Mouse (Mus musculus) ES-Bruce4 (cell line): ENCODE data around the gene Tagln2. TPM values are rescaled to one million over a fixed set of nuclear protein-coding genes. Genes with fewer than 3 reads are reported as not detected.
A peak's percentile ranks its signal among the peaks of the same experiment; 100 is the strongest.

Source experiments
- H3K27ac ChIP-seq: 2 replicates; pipeline ENCODE4 v1.5.1; 2012; ENCODE audit warnings: low read length, inconsistent platforms; ENCODE audit not compliant: insufficient read depth
- H3K27me3 ChIP-seq: 2 replicates; pipeline ENCODE4 v1.6.1; 2012; ENCODE audit warnings: mild to moderate bottlenecking, low read length, inconsistent platforms; ENCODE audit not compliant: control insufficient read depth, poor library complexity, insufficient read depth, severe bottlenecking
- H3K36me3 ChIP-seq: 2 replicates; pipeline ENCODE4 v1.6.1; 2012; ENCODE audit warnings: inconsistent platforms, mild to moderate bottlenecking, low read length, moderate library complexity; ENCODE audit not compliant: control insufficient read depth, poor library complexity, insufficient read depth, severe bottlenecking
- H3K4me1 ChIP-seq: one replicate; pipeline ENCODE4 v1.8.1; 2011; ENCODE audit warnings: low read length; ENCODE audit not compliant: control insufficient read depth, insufficient read depth
- H3K4me3 ChIP-seq: 2 replicates; pipeline ENCODE4 v1.5.1; 2011; ENCODE audit warnings: low read depth, mild to moderate bottlenecking, low read length
- H3K9ac ChIP-seq: 2 replicates; pipeline ENCODE4 v1.6.1; 2012; ENCODE audit warnings: low read depth, mild to moderate bottlenecking, inconsistent platforms; ENCODE audit not compliant: poor library complexity, severe bottlenecking
- H3K9me3 ChIP-seq: replicated peaks from 2 replicates; pipeline ENCODE4 v1.6.1; 2012; ENCODE audit warnings: mild to moderate bottlenecking, low read length, inconsistent platforms; ENCODE audit not compliant: control insufficient read depth, poor library complexity, insufficient read depth, severe bottlenecking
- CTCF ChIP-seq: IDR thresholded peaks from one replicate; pipeline ENCODE4 v1.8.1; 2011; ENCODE audit warnings: low read depth, low read length
- EP300 ChIP-seq: IDR thresholded peaks from 2 replicates; pipeline ENCODE4 v1.6.1; 2011; ENCODE audit warnings: low read depth, low read length; ENCODE audit not compliant: insufficient read depth
- POLR2A ChIP-seq: IDR thresholded peaks from one replicate; pipeline ENCODE4 v1.8.1; 2011; ENCODE audit warnings: low read length; ENCODE audit not compliant: insufficient read depth
- polyA plus RNA-seq: library from polyadenylated mRNA; stranded (reverse); fragments of >200 nt; gene quantifications from 2 replicates; pipeline ENCODE4 v1.2.4, GENCODE M21; 2011; ENCODE audit warnings: low read depth; ENCODE audit not compliant: missing spikeins, insufficient read depth, insufficient read length

Gene Tagln2
- polyA plus RNA-seq: 269 and 312 TPM in 2 replicates

- H3K9ac ChIP-seq: peak within 1 kb of the TSS; percentile 77
- H3K4me3 ChIP-seq: peak within 1 kb of the TSS; percentile 88
- peaks cover 7% of the 10 kb centered on the region for H3K4me1 ChIP-seq
- peak within 1 kb of the TSS; percentile 83 for H3K27ac ChIP-seq
- no peaks in the 10 kb centered on the region for H3K27me3 ChIP-seq
- H3K9me3 ChIP-seq: no peaks in the 10 kb centered on the region
- peak; percentile 19 for TF ChIP-seq CTCF
- 0 out of 2 replicates have a peak, but pooled peaks have one; percentile 27 for TF ChIP-seq EP300
- TF ChIP-seq POLR2A: peak; percentile 93
- H3K36me3 ChIP-seq: no peaks in the 10 kb centered on the region
Observed at GRCm38 (mm10) chr1:172499765-172500441, at the start of gene Tagln2. Tagln2 (plus strand) TSS chr1:172500047.

GRCm38 (mm10) chr1:172450226-172450625, 49.6 kb upstream of the Tagln2 start:
- Histone ChIP-seq H3K9ac (no peak overlapping the region), H3K9me3 (no peaks in the 10 kb centered on the region), H3K4me1 (no peaks in the 10 kb centered on the region), H3K27me3 (no peaks in the 10 kb centered on the region), H3K36me3 (no peaks in the 10 kb centered on the region), H3K27ac (no peak overlapping the region), H3K4me3 (no peak overlapping the region)
- TF ChIP-seq CTCF (peak; percentile 7), EP300 (no peak)

- Histone ChIP-seq H3K9me3 (no peaks in the 10 kb centered on the region), H3K9ac (no peak overlapping the region), H3K4me3 (no peak overlapping the region), H3K36me3 (no peaks in the 10 kb centered on the region), H3K27ac (no peak overlapping the region), H3K27me3 (no peaks in the 10 kb centered on the region), H3K4me1 (no peaks in the 10 kb centered on the region)
- TF ChIP-seq POLR2A (no peak), CTCF (no peak), EP300 (no peak)
Observed at GRCm38 (mm10) chr1:172450848-172451470, 48.9 kb upstream of the Tagln2 start.

- H3K4me1 ChIP-seq: peaks cover 3% of the 10 kb centered on the region
- TF ChIP-seq POLR2A (no peak), CTCF (no peak), EP300 (no peak)
- H3K27ac ChIP-seq: no peak overlapping the region
Observed at GRCm38 (mm10) chr1:172452911-172453310, 46.9 kb upstream of the Tagln2 start.

GRCm38 (mm10) chr1:172453810-172454209, 46.0 kb upstream of the Tagln2 start:
- H3K9ac ChIP-seq: no peak overlapping the region
- no peaks in the 10 kb centered on the region for H3K27me3 ChIP-seq
- peaks cover 2% of the 10 kb centered on the region for H3K9me3 ChIP-seq
- H3K4me3 ChIP-seq: no peak overlapping the region
- no peak overlapping the region for H3K27ac ChIP-seq
- TF ChIP-seq EP300 (no peak), CTCF (no peak), POLR2A (no peak)
- no peaks in the 10 kb centered on the region for H3K36me3 ChIP-seq
- peaks cover 3% of the 10 kb centered on the region for H3K4me1 ChIP-seq

More at GRCm38 (mm10) chr1:172452911-172453310, 46.9 kb upstream of the Tagln2 start:
- peaks cover 2% of the 10 kb centered on the region; the same call in 1 of the 2 replicates for H3K9me3 ChIP-seq
- no peak overlapping the region for H3K9ac ChIP-seq
- H3K4me3 ChIP-seq: no peak overlapping the region
- H3K36me3 ChIP-seq: no peaks in the 10 kb centered on the region
- no peaks in the 10 kb centered on the region for H3K27me3 ChIP-seq

GRCm38 (mm10) chr1:172455416-172455815, 44.4 kb upstream of the Tagln2 start:
- no peaks in the 10 kb centered on the region for H3K36me3 ChIP-seq
- peaks cover 2% of the 10 kb centered on the region for H3K9me3 ChIP-seq
- TF ChIP-seq CTCF (no peak), POLR2A (no peak), EP300 (no peak)
- H3K4me3 ChIP-seq: no peak overlapping the region
- peaks cover 3% of the 10 kb centered on the region for H3K4me1 ChIP-seq
- H3K9ac ChIP-seq: no peak overlapping the region
- H3K27me3 ChIP-seq: no peaks in the 10 kb centered on the region
- peak overlapping the region; percentile 77 for H3K27ac ChIP-seq
